Mouse (Mus musculus): ENCODE results near the gene Trappc12. TPM values are rescaled to one million over a fixed set of nuclear protein-coding genes. Genes with fewer than 3 reads are reported as not detected.

The Trappc12 gene
- total and polyA plus RNA-seq, 3 experiments: 13.5 to 49.6 (median 44.9) TPM

GRCm38 (mm10) chr12:28675925-28676209 is 74.4 kb downstream of the Trappc12 start:
- Histone ChIP-seq H3K4me1 (ENCODE audit: insufficient read depth, low read depth, low read length) (peaks cover 22% of the 10 kb centered on the region), H3K27me3 (ENCODE audit: insufficient read depth, low read length) (peaks cover 6% of the 10 kb centered on the region), H3K9me3 (replicated peaks) (no peaks in the 10 kb centered on the region), H3K4me3 (ENCODE audit: low read depth, low read length) (peak overlapping the region; percentile 79), H3K36me3 (replicated peaks) (peaks cover 35% of the 10 kb centered on the region)
- no peak for DNase-seq (ENCODE audit: low spot score)
- no peak for ATAC-seq (ENCODE audit: extremely low read depth, insufficient number of reproducible peaks, low FRiP score, poor library complexity, severe bottlenecking)
- TF ChIP-seq POLR2AphosphoS5 (IDR thresholded peaks at IDR 0.05; ENCODE audit: insufficient replicate concordance, low read depth, low read length): no peak
- no peak for TF ChIP-seq GATA1 (IDR thresholded peaks at IDR 0.05; ENCODE audit: borderline replicate concordance, low read length)
- TF ChIP-seq CTCF (IDR thresholded peaks at IDR 0.05; ENCODE audit: low read depth, low read length): no peak
- TF ChIP-seq TAL1 (conservative IDR thresholded peaks at IDR 0.05; ENCODE audit: low read depth, low read length): no peak
- TF ChIP-seq GATA2 (IDR thresholded peaks at IDR 0.05; ENCODE audit: borderline replicate concordance, low read depth, low read length): no peak

GRCm38 (mm10) chr12:28675121-28675924 is 74.9 kb downstream of the Trappc12 start, which contains the start of gene Adi1:
Gene Adi1, plus strand, starts transcription at chr12:28675231.
- Histone ChIP-seq H3K4me3 (ENCODE audit: low read depth, low read length) (peak within 1 kb of the TSS; percentile 79), H3K27me3 (ENCODE audit: insufficient read depth, low read length) (peaks cover 9% of the 10 kb centered on the region), H3K9me3 (replicated peaks) (no peaks in the 10 kb centered on the region), H3K36me3 (replicated peaks) (peaks cover 30% of the 10 kb centered on the region), H3K4me1 (ENCODE audit: insufficient read depth, low read depth, low read length) (peaks cover 22% of the 10 kb centered on the region)
- ATAC-seq (ENCODE audit: extremely low read depth, insufficient number of reproducible peaks, low FRiP score, poor library complexity, severe bottlenecking) (peak; percentile 75), DNase-seq (ENCODE audit: low spot score) (peak; percentile 88)
- TF ChIP-seq GATA1 (IDR thresholded peaks at IDR 0.05; ENCODE audit: borderline replicate concordance, low read length): no peak
- 0 out of 2 replicates have a peak, but pooled peaks have one; percentile 55 for TF ChIP-seq POLR2AphosphoS5 (IDR thresholded peaks at IDR 0.05; ENCODE audit: insufficient replicate concordance, low read depth, low read length)

- peaks cover 9% of the 10 kb centered on the region for H3K27me3 ChIP-seq (ENCODE audit: insufficient read depth, low read length)
- peak overlapping the region; percentile 79; the same call in 1 of the 2 replicates for H3K4me3 ChIP-seq (ENCODE audit: low read depth, low read length)
- ATAC-seq (ENCODE audit: extremely low read depth, insufficient number of reproducible peaks, low FRiP score, poor library complexity, severe bottlenecking) (no peak), DNase-seq (ENCODE audit: low spot score) (no peak)
- TF ChIP-seq POLR2AphosphoS5 (IDR thresholded peaks at IDR 0.05; ENCODE audit: insufficient replicate concordance, low read depth, low read length) (no peak), CTCF (IDR thresholded peaks at IDR 0.05; ENCODE audit: low read depth, low read length) (no peak), GATA2 (IDR thresholded peaks at IDR 0.05; ENCODE audit: borderline replicate concordance, low read depth, low read length) (no peak), GATA1 (IDR thresholded peaks at IDR 0.05; ENCODE audit: borderline replicate concordance, low read length) (no peak), TAL1 (conservative IDR thresholded peaks at IDR 0.05; ENCODE audit: low read depth, low read length) (no peak)
- peaks cover 22% of the 10 kb centered on the region for H3K4me1 ChIP-seq (ENCODE audit: insufficient read depth, low read depth, low read length)
- peaks cover 19% of the 10 kb centered on the region for H3K36me3 ChIP-seq (replicated peaks)
- no peaks in the 10 kb centered on the region for H3K9me3 ChIP-seq (replicated peaks)
Observed at GRCm38 (mm10) chr12:28674038-28674720, 76.1 kb downstream of the Trappc12 start.

- H3K4me3 ChIP-seq (ENCODE audit: low read depth, low read length): no peak overlapping the region
- DNase-seq (ENCODE audit: low spot score): no peak
- ATAC-seq (ENCODE audit: extremely low read depth, insufficient number of reproducible peaks, low FRiP score, poor library complexity, severe bottlenecking): no peak
- TF ChIP-seq POLR2AphosphoS5 (IDR thresholded peaks at IDR 0.05; ENCODE audit: insufficient replicate concordance, low read depth, low read length) (no peak), CTCF (IDR thresholded peaks at IDR 0.05; ENCODE audit: low read depth, low read length) (no peak), TAL1 (conservative IDR thresholded peaks at IDR 0.05; ENCODE audit: low read depth, low read length) (no peak), GATA2 (IDR thresholded peaks at IDR 0.05; ENCODE audit: borderline replicate concordance, low read depth, low read length) (no peak), GATA1 (IDR thresholded peaks at IDR 0.05; ENCODE audit: borderline replicate concordance, low read length) (no peak)
- H3K4me1 ChIP-seq (ENCODE audit: insufficient read depth, low read depth, low read length): no peaks in the 10 kb centered on the region
- H3K9me3 ChIP-seq (replicated peaks): no peaks in the 10 kb centered on the region
- peaks cover 5% of the 10 kb centered on the region for H3K36me3 ChIP-seq (replicated peaks)
- peaks cover 27% of the 10 kb centered on the region for H3K27me3 ChIP-seq (ENCODE audit: insufficient read depth, low read length)
Observed at GRCm38 (mm10) chr12:28667287-28667686, 83.0 kb downstream of the Trappc12 start.

- ATAC-seq (ENCODE audit: extremely low read depth, insufficient number of reproducible peaks, low FRiP score, poor library complexity, severe bottlenecking) (no peak), DNase-seq (ENCODE audit: low spot score) (no peak)
- peaks cover 26% of the 10 kb centered on the region for H3K27me3 ChIP-seq (ENCODE audit: insufficient read depth, low read length)
- TF ChIP-seq POLR2AphosphoS5 (IDR thresholded peaks at IDR 0.05; ENCODE audit: insufficient replicate concordance, low read depth, low read length): no peak
- no peak for TF ChIP-seq GATA2 (IDR thresholded peaks at IDR 0.05; ENCODE audit: borderline replicate concordance, low read depth, low read length)
- no peak for TF ChIP-seq GATA1 (IDR thresholded peaks at IDR 0.05; ENCODE audit: borderline replicate concordance, low read length)
- TF ChIP-seq CTCF (IDR thresholded peaks at IDR 0.05; ENCODE audit: low read depth, low read length): no peak
- TF ChIP-seq TAL1 (conservative IDR thresholded peaks at IDR 0.05; ENCODE audit: low read depth, low read length): no peak
- no peaks in the 10 kb centered on the region for H3K9me3 ChIP-seq (replicated peaks)
- H3K4me3 ChIP-seq (ENCODE audit: low read depth, low read length): no peak overlapping the region
- peaks cover 9% of the 10 kb centered on the region for H3K36me3 ChIP-seq (replicated peaks)
- H3K4me1 ChIP-seq (ENCODE audit: insufficient read depth, low read depth, low read length): no peaks in the 10 kb centered on the region
Observed at GRCm38 (mm10) chr12:28666734-28667133, 83.5 kb downstream of the Trappc12 start.

- Histone ChIP-seq H3K9me3 (replicated peaks) (no peaks in the 10 kb centered on the region), H3K4me3 (ENCODE audit: low read depth, low read length) (no peak overlapping the region), H3K36me3 (replicated peaks) (peaks cover 46% of the 10 kb centered on the region), H3K4me1 (ENCODE audit: insufficient read depth, low read depth, low read length) (peaks cover 4% of the 10 kb centered on the region; the same call in 1 of the 2 replicates), H3K27me3 (ENCODE audit: insufficient read depth, low read length) (peaks cover 11% of the 10 kb centered on the region)
- no peak for DNase-seq (ENCODE audit: low spot score)
- TF ChIP-seq CTCF (IDR thresholded peaks at IDR 0.05; ENCODE audit: low read depth, low read length) (no peak), POLR2AphosphoS5 (IDR thresholded peaks at IDR 0.05; ENCODE audit: insufficient replicate concordance, low read depth, low read length) (no peak), GATA2 (IDR thresholded peaks at IDR 0.05; ENCODE audit: borderline replicate concordance, low read depth, low read length) (no peak), TAL1 (conservative IDR thresholded peaks at IDR 0.05; ENCODE audit: low read depth, low read length) (no peak), GATA1 (IDR thresholded peaks at IDR 0.05; ENCODE audit: borderline replicate concordance, low read length) (no peak)
- ATAC-seq (ENCODE audit: extremely low read depth, insufficient number of reproducible peaks, low FRiP score, poor library complexity, severe bottlenecking): no peak
Observed at GRCm38 (mm10) chr12:28662628-28663027, 87.6 kb downstream of the Trappc12 start.
